Mouse (Mus musculus): Measurements from ENCODE around the gene Gm16223.

Gm16223 gene

DNA sequence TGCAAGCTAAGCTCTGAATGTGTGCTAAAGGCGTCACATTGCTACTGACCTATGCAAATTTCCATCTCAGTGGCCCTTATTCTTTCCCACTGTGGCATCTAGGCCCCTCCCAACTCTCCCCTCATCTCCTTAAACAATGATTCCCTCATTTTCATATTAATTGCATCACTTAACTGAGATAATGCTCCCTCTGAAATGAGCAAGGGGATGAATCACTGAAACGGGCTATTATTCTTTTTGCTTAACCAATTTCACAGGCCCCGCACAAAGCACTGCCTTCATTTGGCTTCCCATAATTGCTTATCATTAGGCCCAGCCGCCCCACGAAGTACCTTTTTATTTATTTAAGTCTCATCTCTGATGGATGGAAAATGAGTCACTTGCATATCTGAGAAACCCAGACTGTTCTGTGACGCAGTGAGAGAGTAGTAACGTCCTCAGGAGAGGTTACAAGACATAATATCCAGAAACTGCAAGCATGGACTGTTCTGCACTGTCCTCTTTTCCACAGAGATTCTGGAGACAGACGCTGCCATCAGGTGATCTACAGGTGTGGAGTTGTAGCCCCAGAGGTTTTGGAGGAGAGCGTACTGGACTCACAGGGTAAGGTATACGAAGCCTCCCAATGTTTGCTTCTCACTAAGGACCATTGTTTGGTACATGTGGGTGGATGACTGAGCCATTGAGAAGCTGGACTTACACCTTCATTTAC lies at the start of gene Gm16223:
TSS of gene Gm16223 (plus strand) at position 485 of the 712 bp plus-strand sequence.
- no peak for DNase-seq

DNA sequence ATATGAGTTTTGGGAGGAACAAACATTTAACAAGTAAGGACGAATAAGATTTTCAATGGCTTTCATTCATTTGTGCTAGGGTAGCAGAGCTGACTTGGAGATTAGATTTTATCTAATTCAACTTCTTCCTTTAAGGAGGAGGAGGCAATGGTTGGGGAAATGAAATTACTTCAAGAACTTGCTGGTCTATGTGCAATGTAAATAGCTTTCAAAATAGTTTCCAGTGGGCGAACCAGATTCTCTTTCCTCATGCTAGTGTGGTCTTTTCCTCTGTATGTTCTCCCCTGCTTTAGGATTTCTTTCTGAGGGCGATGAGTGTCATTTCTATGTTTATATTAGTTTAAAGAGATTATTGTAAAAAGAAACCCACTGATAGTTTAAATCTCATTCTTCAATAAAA lies 45.7 kb upstream of the Gm16223 start:
- DNase-seq: no peak

DNA sequence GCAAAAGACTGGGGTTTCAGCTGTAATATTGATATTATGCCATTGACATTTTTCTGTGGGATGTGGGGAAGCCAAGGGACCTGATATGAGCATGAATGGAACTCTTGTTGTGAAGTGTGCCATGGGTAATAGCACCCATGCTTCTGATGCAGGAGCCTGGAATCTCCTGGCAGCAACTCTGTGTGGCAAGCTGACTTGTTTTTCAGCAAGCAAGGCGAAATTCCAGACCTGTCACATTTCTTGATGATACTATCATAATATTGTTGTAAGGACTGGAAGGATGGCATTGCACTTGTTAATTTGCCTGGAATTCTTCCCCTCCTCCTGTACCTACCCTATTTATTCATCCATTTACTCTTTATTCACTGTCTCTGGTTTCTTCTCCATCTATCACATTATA lies 44.2 kb upstream of the Gm16223 start:
- no peak for DNase-seq

DNA sequence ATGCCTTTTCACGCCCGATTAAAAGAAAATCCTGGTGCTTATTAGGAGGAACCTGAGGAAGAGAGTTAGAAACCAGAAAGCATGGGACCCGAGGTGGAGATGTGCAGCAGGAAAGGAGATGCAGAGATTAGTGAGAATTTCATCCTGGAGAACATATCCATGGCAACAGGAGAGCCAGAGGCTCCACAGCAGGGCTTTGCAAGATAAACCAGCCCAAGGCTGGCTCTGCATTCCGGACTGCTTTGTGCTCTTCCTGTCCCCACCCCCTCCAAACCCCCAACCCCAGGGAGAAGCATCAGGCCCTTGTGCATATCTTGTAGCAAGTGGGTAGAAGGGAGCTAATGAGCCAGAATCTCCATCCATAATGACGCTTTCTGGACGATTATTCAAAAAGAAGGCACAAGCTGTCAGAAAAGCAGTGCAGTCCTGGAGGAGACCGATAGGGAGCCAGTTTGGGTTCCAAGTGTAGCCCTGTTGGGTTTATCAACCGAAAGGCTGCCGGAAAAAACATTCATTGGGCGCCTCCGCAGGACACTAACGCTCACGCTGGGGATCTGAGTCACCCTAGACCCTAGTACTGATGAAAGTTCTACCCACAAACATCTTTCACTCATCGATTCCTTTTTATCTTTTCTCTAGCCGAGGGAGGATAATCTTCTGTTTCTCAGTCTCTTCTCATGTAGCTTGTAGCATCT lies 31.2 kb upstream of the Gm16223 start:
- DNase-seq: no peak

DNA sequence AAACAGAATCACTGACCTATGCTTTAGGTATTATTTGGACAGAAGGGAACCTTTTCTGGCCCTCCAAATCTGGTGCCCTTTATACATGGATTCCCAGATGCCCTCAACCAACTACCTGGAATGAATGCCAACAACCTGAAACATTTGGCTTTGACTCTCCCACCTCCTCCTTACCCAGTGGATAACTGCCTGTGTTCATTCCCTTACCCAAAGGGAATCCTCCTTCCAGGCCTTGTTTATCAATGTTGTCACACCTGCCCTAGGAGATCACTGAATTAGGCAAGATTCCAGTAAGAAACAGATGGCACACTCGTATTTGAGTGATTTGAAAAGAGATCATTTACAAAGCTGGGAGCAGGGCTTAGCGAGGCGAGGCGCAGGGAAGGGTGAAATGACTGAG lies 13.1 kb upstream of the Gm16223 start:
- DNase-seq: no peak

DNA sequence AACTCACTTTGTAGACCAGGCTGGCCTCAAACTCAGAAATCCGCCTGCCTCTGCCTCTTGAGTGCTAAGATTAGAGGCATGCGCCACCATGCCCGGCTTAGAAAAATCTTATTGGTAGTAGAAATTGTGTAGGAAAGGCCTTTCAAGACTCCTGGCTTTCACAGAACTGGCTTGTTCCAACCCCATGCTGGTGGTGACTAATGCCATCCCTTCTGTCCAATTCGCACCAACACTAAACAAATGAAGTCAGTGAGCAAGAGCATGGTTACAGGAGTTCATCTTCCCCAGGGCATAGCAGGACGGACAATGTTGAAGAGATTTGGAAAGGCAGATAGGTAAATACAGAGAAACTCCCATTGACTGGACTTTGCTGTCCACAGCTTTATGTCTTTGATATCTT lies 12.6 kb upstream of the Gm16223 start:
- no peak for DNase-seq

DNA sequence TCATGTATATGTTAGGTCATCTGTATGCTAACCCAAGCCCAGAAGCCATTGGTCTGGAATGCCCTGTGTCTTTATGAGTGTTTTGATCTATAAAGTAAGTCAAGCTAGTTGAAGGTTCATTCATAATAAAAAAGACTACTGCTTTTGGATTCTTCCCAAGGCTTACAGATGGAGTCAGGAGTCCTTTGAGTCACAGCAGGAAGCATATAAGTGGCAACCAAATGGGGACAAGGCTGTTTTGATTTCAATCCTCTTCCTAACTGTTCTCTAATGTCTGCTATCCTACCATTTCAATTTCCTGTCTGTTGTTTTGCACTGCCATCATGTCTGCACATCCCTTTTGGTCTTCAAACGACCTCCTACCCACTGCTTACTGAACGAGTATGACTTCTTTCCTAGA lies 2.7 kb upstream of the Gm16223 start:
- no peak for DNase-seq

DNA sequence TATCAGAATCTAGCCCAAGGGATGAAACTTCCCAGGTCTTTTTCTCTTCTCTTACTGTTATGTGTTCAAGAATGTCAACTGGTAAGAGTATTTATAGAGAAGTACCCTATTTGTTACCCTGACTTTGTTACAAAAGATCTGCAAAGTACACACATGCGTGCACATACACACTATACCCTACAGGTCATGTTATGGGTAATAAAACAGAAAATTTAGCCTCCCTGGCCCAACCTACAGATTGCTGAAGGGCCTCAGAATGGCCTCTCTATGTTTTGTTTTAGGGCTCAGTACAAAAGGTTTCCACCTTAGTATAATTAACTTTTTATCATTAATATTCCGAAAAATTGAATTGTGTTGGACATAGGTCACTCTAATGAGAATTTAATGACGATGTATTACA lies 685 bp upstream of the Gm16223 start:
- DNase-seq: no peak

DNA sequence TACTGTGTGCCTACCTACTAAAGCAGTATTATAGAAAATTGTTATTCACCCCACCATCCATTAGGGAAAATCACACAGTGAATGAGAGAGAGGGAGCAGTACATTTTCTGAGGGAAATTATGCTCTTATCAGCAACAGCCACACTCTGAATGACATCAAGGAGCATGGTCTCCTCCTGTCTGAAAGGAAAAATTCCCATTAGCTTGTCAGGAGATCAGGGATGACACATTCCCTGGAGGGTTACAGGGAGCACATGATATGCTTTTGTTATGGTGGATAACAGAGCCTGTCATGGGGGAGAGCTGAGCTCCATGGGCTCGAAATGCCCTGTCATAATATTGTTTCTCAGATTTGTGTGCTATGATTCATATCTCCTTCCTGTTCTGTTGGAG lies 424 bp downstream of the Gm16223 start:
- no peak for DNase-seq

DNA sequence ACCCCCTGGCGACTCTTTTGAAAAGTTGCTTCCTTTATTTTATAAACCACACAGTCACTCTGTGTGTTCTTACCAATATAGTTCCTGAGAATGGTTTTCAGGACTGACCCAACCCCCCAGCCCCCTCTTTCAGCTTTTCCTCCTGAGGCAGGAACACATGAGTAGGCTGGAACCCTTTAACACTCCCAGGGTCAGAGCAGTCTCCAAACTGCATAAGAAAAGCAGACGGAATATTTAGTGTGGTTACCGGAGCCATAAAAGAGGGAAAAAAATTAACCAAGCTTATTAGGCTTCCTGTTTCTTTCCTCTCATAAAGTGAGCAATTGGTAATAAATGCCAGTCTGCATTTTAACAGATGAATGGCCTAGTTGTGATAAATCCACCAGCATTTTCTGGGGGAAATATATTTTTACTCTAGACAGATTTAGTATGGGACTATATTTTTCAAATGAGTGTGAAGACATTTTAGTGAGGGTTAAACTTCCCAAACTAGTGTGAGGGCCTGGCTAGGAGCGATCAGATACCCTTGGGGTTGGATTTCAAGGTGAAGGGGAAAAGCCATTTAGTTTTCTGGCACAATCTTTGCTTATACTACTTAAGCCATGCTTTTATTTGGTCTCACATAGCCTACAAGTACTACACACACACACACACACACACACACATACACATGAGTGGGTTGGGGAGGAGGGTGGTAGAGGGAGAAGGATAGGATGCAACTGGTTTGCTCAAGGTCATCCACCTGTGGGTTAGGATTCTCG lies 49.0 kb downstream of the Gm16223 start:
- no peak for DNase-seq

DNA sequence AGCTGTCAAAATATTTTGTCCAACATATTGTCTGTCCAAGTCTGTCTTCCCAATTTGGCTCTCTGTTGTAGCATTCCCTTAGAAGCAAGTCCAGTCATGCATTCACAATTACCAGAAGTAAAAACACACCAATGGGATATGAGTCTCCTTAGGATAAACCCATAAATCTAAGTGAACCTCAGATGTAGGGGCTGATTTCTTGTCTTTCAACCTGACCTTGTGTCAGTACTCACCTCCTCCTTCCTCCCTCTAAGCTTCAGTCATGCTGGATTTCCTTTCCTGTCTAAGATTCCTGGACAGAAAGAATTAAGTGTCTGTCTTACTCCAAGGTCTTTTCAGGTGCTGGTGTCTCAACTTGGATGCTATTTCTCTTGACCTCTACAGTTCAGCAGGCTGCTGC lies 57.8 kb downstream of the Gm16223 start:
- DNase-seq: no peak

DNA sequence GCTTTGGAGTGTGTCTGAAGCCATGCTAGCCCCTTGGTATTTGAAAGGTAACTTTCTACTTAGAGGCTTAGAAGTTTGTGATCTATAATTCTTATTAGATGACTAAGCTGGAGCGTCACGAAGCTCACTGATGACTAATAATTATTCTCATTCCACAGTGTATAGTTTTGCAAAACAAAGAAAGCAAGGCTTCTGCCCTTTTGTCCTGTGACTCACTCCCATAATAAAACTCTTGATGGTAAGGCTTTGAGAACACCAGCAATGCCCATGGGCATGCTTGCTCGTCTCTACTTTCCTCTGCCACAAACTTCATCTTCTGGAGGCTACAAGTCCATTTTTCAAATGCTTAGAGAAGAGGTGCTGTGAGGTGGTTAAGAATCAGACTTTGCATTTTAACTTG lies 87.9 kb downstream of the Gm16223 start:
- no peak for DNase-seq

DNA sequence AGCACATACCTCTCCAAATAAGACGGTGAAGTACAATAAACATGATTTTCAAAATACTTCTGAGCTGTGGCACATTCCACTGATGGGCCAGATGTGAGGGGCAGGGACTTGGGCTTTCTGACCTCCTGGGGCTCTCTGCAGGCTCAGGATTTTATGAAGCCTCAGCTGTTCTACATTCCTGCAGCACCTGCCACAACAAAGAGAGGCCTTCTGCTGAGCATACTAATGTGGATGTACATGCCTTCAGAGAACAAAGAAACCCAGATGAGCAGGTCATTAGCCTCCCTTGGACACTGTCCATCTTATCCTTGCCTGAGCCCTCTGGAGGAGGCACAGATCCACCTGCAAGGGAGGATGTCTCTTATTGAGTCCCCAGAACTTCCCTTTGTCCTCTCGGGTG lies 97.0 kb downstream of the Gm16223 start:
- DNase-seq: no peak

DNA sequence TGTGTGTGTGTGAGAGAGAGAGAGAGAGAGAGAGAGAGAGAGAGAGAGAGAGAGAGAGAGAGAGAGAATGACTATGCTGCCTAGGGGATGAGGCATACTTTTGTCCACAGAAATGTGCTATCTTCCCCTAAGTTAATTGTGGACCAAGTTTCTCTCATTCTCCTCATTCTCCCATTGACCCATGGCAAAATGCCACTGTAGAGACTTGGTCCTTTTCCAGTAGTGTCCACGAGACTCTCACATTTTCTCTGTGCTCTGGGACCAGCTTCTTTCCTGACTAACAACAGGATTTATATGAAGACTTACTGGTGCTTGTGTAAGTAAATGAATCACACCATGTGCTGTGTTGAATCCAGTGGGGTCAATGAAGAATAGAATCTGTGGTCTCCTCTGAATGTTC lies 98.6 kb downstream of the Gm16223 start:
- DNase-seq: no peak

DNA sequence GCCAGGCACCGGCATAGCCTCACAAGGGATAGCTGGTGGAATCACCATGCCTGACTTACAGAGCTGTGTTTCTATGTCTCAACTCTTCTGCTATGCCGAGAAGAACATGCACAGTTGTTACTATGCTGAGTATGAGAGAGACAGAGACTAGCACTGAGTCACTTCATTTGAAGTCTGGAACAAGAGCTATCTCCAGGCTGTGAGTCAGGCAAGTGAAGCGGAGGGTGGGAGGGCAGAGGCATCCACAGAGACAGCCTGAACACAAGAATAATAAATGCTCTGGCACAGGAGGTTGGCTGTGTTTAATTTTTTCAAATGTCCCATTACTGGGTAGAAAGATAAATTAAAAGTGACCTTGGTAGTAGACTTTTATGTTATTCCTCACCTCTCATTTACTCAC lies 100.3 kb downstream of the Gm16223 start:
- DNase-seq: no peak

DNA sequence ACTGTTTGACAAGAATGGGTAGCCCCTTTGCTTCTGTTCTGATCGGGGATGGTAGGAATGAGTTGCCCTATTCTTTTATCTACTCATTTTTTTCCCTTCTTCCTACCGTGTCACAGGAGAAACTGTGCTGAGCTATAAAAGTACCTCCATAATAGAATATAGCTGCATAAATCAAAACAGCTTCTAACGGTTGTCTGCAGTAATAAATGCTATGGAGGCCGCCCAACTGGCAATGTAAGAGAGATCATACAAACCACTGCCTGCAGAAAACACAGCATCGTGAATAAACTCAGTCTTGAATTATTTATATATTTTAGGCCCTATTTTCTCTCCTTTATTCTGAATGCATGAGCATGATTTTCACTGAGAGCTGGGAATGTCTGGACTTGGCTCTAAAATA lies 101.0 kb downstream of the Gm16223 start:
- no peak for DNase-seq

DNA sequence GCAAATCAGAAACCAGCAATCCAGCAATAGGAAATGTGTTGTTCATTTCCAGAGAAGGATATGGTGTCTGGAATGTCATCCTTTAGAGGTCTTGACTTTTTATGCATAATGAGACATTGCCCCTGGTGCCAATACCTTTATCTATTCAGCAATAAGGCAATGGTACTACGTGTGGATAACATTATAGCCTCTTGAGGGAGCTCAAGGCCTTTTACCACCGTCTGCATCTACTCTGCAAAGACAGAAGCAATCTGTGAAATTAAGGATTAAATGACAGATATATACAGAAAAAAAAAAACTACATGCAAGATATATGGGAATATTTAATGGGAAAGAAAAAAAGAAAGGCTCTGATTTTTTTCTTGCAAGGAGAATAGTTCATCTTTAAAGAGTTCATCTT lies 106.3 kb downstream of the Gm16223 start:
- no peak for DNase-seq

DNA sequence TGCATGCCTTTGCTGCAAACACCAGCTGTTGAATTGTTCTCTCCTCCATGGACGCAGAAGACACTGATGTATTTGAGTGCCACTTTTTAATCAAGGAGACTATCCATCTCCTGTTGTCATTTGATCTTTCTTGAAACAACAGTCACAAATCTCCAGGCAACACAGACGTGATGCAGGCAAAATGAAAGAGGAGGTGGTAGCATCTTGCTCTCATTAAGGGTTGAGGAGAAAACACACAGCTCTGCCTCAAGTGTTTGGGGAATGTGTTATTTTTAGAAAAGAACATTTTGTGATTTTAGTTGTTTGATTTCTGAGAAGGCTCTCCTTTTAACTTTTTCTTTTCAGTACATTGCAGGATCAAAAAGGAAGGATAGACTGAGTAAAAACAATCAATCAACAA lies 107.7 kb downstream of the Gm16223 start:
- no peak for DNase-seq

DNA sequence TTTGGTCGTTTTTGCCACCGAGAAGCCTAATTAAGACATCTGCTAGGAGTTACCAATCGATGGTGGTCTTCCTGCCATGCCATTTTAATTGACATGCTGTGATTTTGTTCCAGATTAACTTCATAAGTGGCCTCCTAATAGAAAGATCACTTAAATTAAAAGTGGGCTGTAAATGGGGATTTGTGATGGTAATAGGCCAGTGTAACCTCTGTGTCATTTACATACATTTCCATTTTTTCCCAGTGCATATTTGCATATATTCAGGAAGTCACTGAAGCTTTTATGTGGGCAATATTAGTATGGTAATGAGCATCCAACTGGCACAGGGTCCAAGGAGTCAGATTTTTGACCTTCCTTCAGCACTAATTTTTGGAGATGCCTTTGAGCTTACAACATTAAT lies 130.7 kb downstream of the Gm16223 start:
- no peak for DNase-seq

DNA sequence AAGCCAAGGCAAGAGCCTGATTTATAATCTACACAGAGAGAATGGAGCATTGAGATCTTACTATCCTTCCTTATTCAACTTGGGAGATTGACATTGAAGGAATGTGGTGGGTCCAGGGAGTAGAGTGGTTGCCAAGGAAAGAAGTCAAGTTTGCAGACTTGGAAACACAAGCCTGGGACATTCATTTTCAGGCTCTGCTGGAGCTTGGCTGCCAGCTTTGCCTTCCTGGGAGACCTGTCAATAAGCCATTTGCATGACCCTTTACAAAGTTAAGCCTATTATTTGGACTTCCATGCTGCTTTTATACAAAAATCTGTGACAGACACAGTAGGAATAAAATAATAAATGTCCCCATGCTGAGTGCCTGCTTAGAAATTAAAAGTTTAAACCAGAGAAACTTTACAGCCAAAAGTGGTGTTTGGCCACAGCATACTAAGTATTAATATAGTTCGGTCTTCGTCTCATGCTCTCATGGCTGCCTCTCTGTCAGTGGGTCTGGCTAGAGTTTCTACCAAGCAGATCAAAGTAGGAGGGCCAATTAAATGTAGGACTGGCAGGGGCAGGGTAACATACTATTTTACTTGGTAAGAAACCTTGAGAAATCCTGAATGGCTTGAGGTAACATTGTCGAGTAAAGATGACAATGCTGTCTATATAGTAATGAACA lies 139.8 kb downstream of the Gm16223 start:
- DNase-seq: no peak

DNA sequence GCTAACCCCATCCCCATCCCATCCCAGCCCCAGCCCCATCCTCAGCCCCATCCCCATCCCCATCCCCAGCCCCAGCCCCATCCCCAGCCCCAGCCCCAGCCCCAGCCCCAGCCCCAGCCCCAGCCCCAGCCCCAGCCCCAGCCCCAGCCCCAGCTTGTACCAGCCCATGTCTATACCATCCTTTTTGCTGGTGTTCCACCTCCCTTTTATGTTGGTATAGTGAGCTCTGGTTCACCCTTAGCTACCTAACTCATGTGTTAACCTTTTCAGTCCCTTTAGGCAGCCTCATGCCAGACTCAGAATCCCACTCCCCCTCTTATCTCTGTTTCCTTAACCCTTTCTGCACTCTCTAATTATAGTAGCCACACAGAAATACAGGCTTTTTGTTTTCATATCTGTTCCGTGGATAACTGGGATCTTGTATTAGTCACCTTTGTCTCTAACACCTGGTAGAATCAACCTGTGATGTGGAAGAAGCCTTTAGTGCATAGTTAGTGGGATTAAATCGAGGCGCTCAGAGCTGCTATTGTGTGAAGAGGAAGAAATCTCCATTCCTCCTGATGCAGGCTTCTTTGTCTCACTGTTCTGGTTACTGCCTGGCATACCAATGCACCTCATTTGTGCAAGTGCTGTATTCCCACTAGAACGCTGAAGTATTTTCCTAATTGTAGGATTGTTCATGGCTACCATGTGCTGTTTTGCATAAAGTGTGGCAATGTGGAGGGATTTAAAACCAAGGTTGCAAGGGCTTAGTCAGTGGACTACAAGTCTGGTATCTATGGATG lies 144.0 kb downstream of the Gm16223 start:
- DNase-seq: no peak

DNA sequence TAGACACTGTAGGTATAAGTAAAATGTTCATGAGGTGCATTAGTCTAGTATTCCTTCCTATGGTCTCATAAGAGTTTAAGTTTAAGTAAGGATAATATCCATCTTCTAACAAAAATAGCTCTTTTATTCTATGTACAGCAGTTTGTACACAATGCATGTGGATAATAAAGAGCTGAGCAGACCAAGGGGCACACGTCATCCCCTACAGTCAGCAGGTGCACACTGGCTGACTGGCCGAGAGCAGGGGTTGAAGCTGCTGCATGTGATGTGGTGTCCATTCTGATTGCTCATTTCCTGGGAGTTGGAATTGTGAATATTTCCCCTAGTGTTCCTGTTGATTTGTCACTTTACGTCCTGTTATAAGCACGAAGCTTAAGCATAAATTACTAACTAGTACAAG lies 144.6 kb downstream of the Gm16223 start:
- no peak for DNase-seq

DNA sequence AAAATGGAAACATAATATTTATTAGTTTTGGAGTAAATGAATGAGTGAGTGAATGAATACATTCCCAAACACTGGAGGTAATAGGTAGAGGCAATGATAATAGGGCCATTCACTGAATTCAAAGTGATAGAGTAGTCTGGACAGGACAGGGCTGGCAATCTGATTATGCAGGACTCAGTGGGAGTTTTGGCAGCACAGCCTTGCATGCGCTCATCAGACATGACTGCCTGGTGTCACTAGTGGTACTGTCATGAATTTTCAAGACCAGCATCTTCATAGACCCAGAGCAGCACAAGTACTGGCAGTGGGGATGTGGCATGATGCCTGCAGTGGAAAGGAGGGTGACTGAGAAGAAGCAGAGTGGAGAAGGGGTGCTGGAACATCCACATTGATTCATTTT lies 157.1 kb downstream of the Gm16223 start:
- no peak for DNase-seq
